Mouse (Mus musculus) urinary bladder, postnatal 36 days (tissue): ENCODE results near the gene Tirap.

Experiments used
- DNase-seq, 2 experiments: peaks; one replicate each; pipeline ENCODE4 v3.0.0; 2022; ENCODE audit warnings: low spot score in 2 of 2, mixed read lengths in 1 of 2

The Tirap gene

GRCm38 (mm10) chr9:35199772-35200471, at the start of gene Tirap, which contains the start of gene Srpr:
Tirap (minus strand) TSS chr9:35200291.
Srpr (plus strand) TSS chr9:35200175.
- peak; percentile 88 to 94 for DNase-seq

- DNase-seq, result no peak
These were observed 49.4 kb upstream of the Tirap start for GRCm38 (mm10) chr9:35249476-35249875.

- DNase-seq, result no peak
These were observed 47.3 kb upstream of the Tirap start for GRCm38 (mm10) chr9:35247405-35247804.

- no peak for DNase-seq
These were observed 39.6 kb upstream of the Tirap start for GRCm38 (mm10) chr9:35239734-35240133.

GRCm38 (mm10) chr9:35238915-35239571, 39.0 kb upstream of the Tirap start:
- DNase-seq, result no peak

- DNase-seq, result no peak
These were observed 38.3 kb upstream of the Tirap start for GRCm38 (mm10) chr9:35238371-35238770.

GRCm38 (mm10) chr9:35235996-35236395, 35.9 kb upstream of the Tirap start:
- DNase-seq, result no peak

GRCm38 (mm10) chr9:35228671-35229070, 28.6 kb upstream of the Tirap start:
- no peak for DNase-seq

- no peak for DNase-seq
These were observed 23.4 kb upstream of the Tirap start for GRCm38 (mm10) chr9:35223466-35223865.

- no peak for DNase-seq
These were observed 17.9 kb upstream of the Tirap start for GRCm38 (mm10) chr9:35217963-35218362.

- no peak for DNase-seq
These were observed 11.8 kb upstream of the Tirap start for GRCm38 (mm10) chr9:35211573-35212511.

- DNase-seq, result peak; percentile 97 to 99
These were observed 10.7 kb upstream of the Tirap start, which contains the start of gene Foxred1 for GRCm38 (mm10) chr9:35210542-35211474. Foxred1 (minus strand) TSS chr9:35211055.

GRCm38 (mm10) chr9:35204421-35204820, 4.3 kb upstream of the Tirap start:
- no peak for DNase-seq

- DNase-seq, result no peak
These were observed 3.4 kb upstream of the Tirap start for GRCm38 (mm10) chr9:35203536-35203935.

- no peak for DNase-seq
These were observed 504 bp upstream of the Tirap start for GRCm38 (mm10) chr9:35200529-35201060.

GRCm38 (mm10) chr9:35198945-35199771, 933 bp downstream of the Tirap start:
- peak; percentile 35 to 52 for DNase-seq

- no peak for DNase-seq
These were observed 1.7 kb downstream of the Tirap start for GRCm38 (mm10) chr9:35198351-35198750.

- no peak for DNase-seq
These were observed 2.5 kb downstream of the Tirap start for GRCm38 (mm10) chr9:35197625-35198024.

- no peak for DNase-seq
These were observed 6.0 kb downstream of the Tirap start for GRCm38 (mm10) chr9:35194048-35194447.
